Mouse (Mus musculus) lung, adult 2 months (tissue): ENCODE data around the gene Serpina1f.

Experiments used
- CTCF ChIP-seq: fragments of 200-500 bp; IDR thresholded peaks from 2 replicates; pipeline ENCODE4 v1.5.1; 2011; ENCODE audit warnings: mild to moderate bottlenecking, low read length, control low read depth; ENCODE audit not compliant: insufficient read depth
- POLR2A ChIP-seq: fragments of 200-500 bp; IDR thresholded peaks from 2 replicates; pipeline ENCODE4 v1.6.1; 2011; ENCODE audit warnings: low read depth, mild to moderate bottlenecking, control low read depth, low read length, borderline replicate concordance; ENCODE audit errors: extremely low read depth

- no peak for TF ChIP-seq CTCF
- no peak for TF ChIP-seq POLR2A
These were observed 35.3 kb downstream of the Serpina1f start for GRCm38 (mm10) chr12:103660076-103660475.
